Mouse (Mus musculus): ENCODE data around the gene Ica1.

- no peak for TF ChIP-seq CTCF (IDR thresholded peaks at IDR 0.05; ENCODE audit: borderline replicate concordance, control insufficient read depth, extremely low read depth, insufficient read depth, low read length, poor library complexity)
- TF ChIP-seq POLR2A (IDR thresholded peaks at IDR 0.05; ENCODE audit: control insufficient read depth, extremely low read depth, insufficient read depth, low read length, poor library complexity) = no peak
These were observed 110.1 kb downstream of the Ica1 start for GRCm38 (mm10) chr6:8668013-8668811.

Measured in thymus, adult 2 months (tissue).